ENCODE assay signal across 11 mouse cellular contexts in genomic region chr12:11603946-11604345, GRCm38 (mm10).
"Had no signal": no experiment of that assay in that cellular context is flagged by ENCODE, and none has a peak within 500 bp of the region (broad histone marks: within the 10 kb centered on the region; RNA-seq: fewer than 3 reads in every experiment).

No protein-coding gene starts in this region.

- DNase-seq: kidney, adult 11 months; kidney, adult 8-10 months; kidney, postnatal 10 days; kidney, postnatal 36 days; left cerebral cortex, postnatal 4 days; liver, postnatal 0 days; lung, embryonic 14.5 days; right cerebral cortex, postnatal 25 days; thymus, adult 2 months; thymus, postnatal 14 days; thymus, postnatal 4 days had no signal
